In the genomic region with DNA sequence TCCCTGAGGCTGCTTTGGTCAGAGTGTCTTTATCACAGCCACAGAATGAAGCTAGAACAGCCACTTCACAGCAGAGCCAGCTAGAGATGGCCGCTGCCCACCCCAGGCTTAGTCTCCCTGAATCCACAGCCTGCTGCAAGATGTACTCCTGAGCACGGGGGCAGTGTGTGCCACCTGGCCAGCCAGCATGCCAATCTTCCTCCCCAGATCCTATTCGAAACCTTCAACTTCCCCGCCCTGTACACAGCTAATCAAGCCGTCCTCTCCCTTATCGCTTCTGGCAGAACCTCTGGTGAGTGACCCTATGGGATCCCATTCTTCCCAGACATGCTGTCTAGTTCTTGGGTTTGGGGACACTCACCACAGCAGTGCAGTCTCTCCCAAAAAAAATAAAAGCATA, we compare ENCODE assay signal across 37 mouse cellular contexts. TPM values are rescaled to one million over a fixed set of nuclear protein-coding genes. Genes with fewer than 3 reads are reported as not detected.
DNase-seq lines count a peak whose midpoint lies in the region; ATAC-seq and TF ChIP-seq lines count a peak whose summit lies in the region.
"Had no signal": no experiment of that assay in that cellular context is flagged by ENCODE, and none has a peak within 500 bp of the region (broad histone marks: within the 10 kb centered on the region; RNA-seq: fewer than 3 reads in every experiment).

No protein-coding gene starts in this region.

- no peak for TF ChIP-seq POLR2A in thymus, adult 2 months (IDR thresholded peaks at IDR 0.05; ENCODE audit: control insufficient read depth, extremely low read depth, insufficient read depth, low read length, poor library complexity)

- no peak for TF ChIP-seq CTCF in G1E (IDR thresholded peaks at IDR 0.05; ENCODE audit: low read depth, low read length)
- TF ChIP-seq CTCF in thymus, adult 2 months (IDR thresholded peaks at IDR 0.05; ENCODE audit: borderline replicate concordance, control insufficient read depth, extremely low read depth, insufficient read depth, low read length, poor library complexity): no peak

- H3K4me1 ChIP-seq in G1E (ENCODE audit: insufficient read depth, low read depth, low read length): peaks cover 83% of the 10 kb centered on the region
- peaks cover 13% of the 10 kb centered on the region for H3K4me1 ChIP-seq in liver, embryonic 13.5 days (replicated peaks)
- no peaks in the 10 kb centered on the region for H3K4me1 ChIP-seq in thymus, adult 2 months (replicated peaks; ENCODE audit: control insufficient read depth, insufficient read depth, low read length)
- no peaks in the 10 kb centered on the region for H3K4me1 ChIP-seq in limb, embryonic 10.5 days
- H3K4me1 ChIP-seq: forebrain, embryonic 12.5 days; hindbrain, embryonic 12.5 days; midbrain, embryonic 12.5 days; neural tube, embryonic 12.5 days had no signal

- H3K9ac ChIP-seq in liver, embryonic 13.5 days: no peak overlapping the region
- H3K9ac ChIP-seq: embryonic facial prominence, embryonic 13.5 days; forebrain, embryonic 12.5 days; forebrain, postnatal 0 days; hindbrain, embryonic 12.5 days; limb, embryonic 13.5 days; midbrain, embryonic 12.5 days; neural tube, embryonic 12.5 days had no signal

- WGBS in liver, embryonic 13.5 days (ENCODE audit: insufficient replicate concordance): 41% methylated on average over 6 of the region's 6 CpGs
- 86% methylated on average over 6 of the region's 6 CpGs for WGBS in thymus, adult 2 months
- WGBS in limb, embryonic 10.5 days: 79% methylated on average over 6 of the region's 6 CpGs

- no peak overlapping the region for H3K4me2 ChIP-seq in liver, embryonic 13.5 days
- H3K4me2 ChIP-seq: embryonic facial prominence, embryonic 13.5 days; forebrain, embryonic 12.5 days; heart, embryonic 11.5 days; hindbrain, embryonic 12.5 days; limb, embryonic 13.5 days; midbrain, embryonic 12.5 days; neural tube, embryonic 12.5 days had no signal

- peaks cover 3% of the 10 kb centered on the region for H3K36me3 ChIP-seq in G1E (replicated peaks)
- no peaks in the 10 kb centered on the region for H3K36me3 ChIP-seq in liver, embryonic 13.5 days
- no peaks in the 10 kb centered on the region for H3K36me3 ChIP-seq in thymus, adult 2 months (ENCODE audit: control insufficient read depth, insufficient read depth, low read length)
- no peaks in the 10 kb centered on the region for H3K36me3 ChIP-seq in limb, embryonic 10.5 days
- H3K36me3 ChIP-seq: embryonic facial prominence, embryonic 13.5 days; forebrain, embryonic 12.5 days; hindbrain, embryonic 12.5 days; limb, embryonic 13.5 days; midbrain, embryonic 12.5 days; neural tube, embryonic 12.5 days had no signal

- peak; percentile 67 for ATAC-seq in G1E (ENCODE audit: extremely low read depth, insufficient number of reproducible peaks, low FRiP score, poor library complexity, severe bottlenecking)
- ATAC-seq in liver, embryonic 13.5 days (ENCODE audit: low read depth): peak; percentile 48; the same call in 1 of the 2 replicates
- peak; percentile 10; the same call in 1 of the 2 replicates for ATAC-seq in megakaryocyte, adult 5-6 weeks (ENCODE audit: poor library complexity, severe bottlenecking)
- ATAC-seq: forebrain, postnatal 0 days; hindbrain, postnatal 0 days; intestine, embryonic 16.5 days had no signal

- H3K4me3 ChIP-seq in G1E (ENCODE audit: low read depth, low read length): peak overlapping the region; percentile 60; the same call in 1 of the 2 replicates
- no peak overlapping the region for H3K4me3 ChIP-seq in liver, embryonic 13.5 days (replicated peaks)
- H3K4me3 ChIP-seq in thymus, adult 2 months (ENCODE audit: control insufficient read depth, insufficient read depth, low read length): no peak overlapping the region
- H3K4me3 ChIP-seq in limb, embryonic 10.5 days: no peak overlapping the region
- H3K4me3 ChIP-seq: embryonic facial prominence, embryonic 13.5 days; erythroblast, embryonic 14.5 days; forebrain, embryonic 12.5 days; hindbrain, embryonic 12.5 days; limb, embryonic 13.5 days; midbrain, embryonic 12.5 days; myocyte; neural tube, embryonic 12.5 days had no signal

- peak; percentile 65 for DNase-seq in G1E (ENCODE audit: low spot score)
- peak; percentile 16 for DNase-seq in c-Kit-positive CD71-positive TER-119-negative erythroid progenitor cells, embryonic 14.5 days (ENCODE audit: low read depth)
- DNase-seq in liver, embryonic 13.5 days: peak; percentile 7
- no peak for DNase-seq in urinary bladder, postnatal 4 days (ENCODE audit: low spot score in 2 of 2)
- no peak for DNase-seq in thymus, adult 2 months
- no peak for DNase-seq in limb, embryonic 10.5 days (ENCODE audit: low spot score)
- DNase-seq: adrenal gland, adult 8-10 months; cerebellum, adult 11 months; cerebellum, adult 9-10 months; cerebellum, postnatal 36 days; embryo, embryonic 11 days; forebrain, postnatal 0 days; gastrocnemius, postnatal 10 days; heart, postnatal 36 days; kidney, adult 8-10 months; kidney, postnatal 14 days; layer of hippocampus, adult 9-11 months; lung, adult 2 months; lung, postnatal 10 days had no signal

- H3K27ac ChIP-seq in liver, embryonic 13.5 days: no peak overlapping the region
- H3K27ac ChIP-seq in thymus, adult 2 months (ENCODE audit: control insufficient read depth, insufficient read depth, low read length): no peak overlapping the region
- H3K27ac ChIP-seq in limb, embryonic 10.5 days: no peak overlapping the region
- H3K27ac ChIP-seq: embryonic facial prominence, embryonic 13.5 days; forebrain, embryonic 12.5 days; hindbrain, embryonic 12.5 days; hindbrain, postnatal 0 days; limb, embryonic 13.5 days; macrophage; midbrain, embryonic 12.5 days; neural tube, embryonic 12.5 days had no signal

- H3K9me3 ChIP-seq in G1E (replicated peaks): no peaks in the 10 kb centered on the region
- no peaks in the 10 kb centered on the region for H3K9me3 ChIP-seq in liver, embryonic 13.5 days (replicated peaks)
- no peaks in the 10 kb centered on the region for H3K9me3 ChIP-seq in limb, embryonic 10.5 days (replicated peaks)
- H3K9me3 ChIP-seq: embryonic facial prominence, embryonic 13.5 days; forebrain, embryonic 12.5 days; hindbrain, embryonic 12.5 days; limb, embryonic 13.5 days; midbrain, embryonic 12.5 days; neural tube, embryonic 12.5 days had no signal

- H3K27me3 ChIP-seq in G1E (ENCODE audit: insufficient read depth, low read length): no peaks in the 10 kb centered on the region
- no peaks in the 10 kb centered on the region for H3K27me3 ChIP-seq in liver, embryonic 13.5 days
- no peaks in the 10 kb centered on the region for H3K27me3 ChIP-seq in thymus, adult 2 months (ENCODE audit: control insufficient read depth, insufficient read depth, low read length)
- H3K27me3 ChIP-seq in limb, embryonic 10.5 days (ENCODE audit: low read depth, poor library complexity, severe bottlenecking): no peaks in the 10 kb centered on the region
- H3K27me3 ChIP-seq: embryonic facial prominence, embryonic 13.5 days; forebrain, embryonic 12.5 days; hindbrain, embryonic 12.5 days; limb, embryonic 13.5 days; midbrain, embryonic 12.5 days; neural tube, embryonic 12.5 days had no signal

RNA-seq across cellular contexts. Expression of gene Gm498, which starts 17.1 kb away (rescaled TPM):
- not detected in 2 replicates for total RNA-seq in G1E (2014; fragmentation: Nextera tagmentation)
- not detected in 2 replicates for total RNA-seq in G1E (2017)
- 0.07 and 0.08 TPM in 2 replicates for polyA plus RNA-seq in G1E (2012)
- not detected in 2 replicates for polyA plus RNA-seq in liver, embryonic 13.5 days (2015; fragmentation: Nextera tagmentation; extraction: Ambion mirVana)
- total RNA-seq in megakaryocyte, adult 5-6 weeks (2015): not detected in 2 replicates
- total RNA-seq in megakaryocyte, adult 5-6 weeks (2017): not detected in 2 replicates
- polyA plus RNA-seq in thymus, adult 2 months (2012; rRNA removed): not detected in 2 replicates
- not detected in 2 replicates for polyA plus RNA-seq in limb, embryonic 10.5 days (2016; fragmentation: Nextera tagmentation; extraction: Ambion mirVana)
- total RNA-seq: adrenal gland, adult 8-10 months; adrenal gland, postnatal 4 days; forebrain, postnatal 0 days; gastrocnemius, postnatal 10 days; granulocyte monocyte progenitor cell, adult 5-6 weeks; heart, postnatal 36 days; hindbrain, postnatal 0 days; left cerebral cortex, postnatal 14 days; midbrain, postnatal 0 days had no signal
- polyA plus RNA-seq: embryonic facial prominence, embryonic 13.5 days; erythroblast, embryonic 14.5 days; forebrain, embryonic 12.5 days; forebrain, postnatal 0 days; heart, embryonic 11.5 days; heart, embryonic 16.5 days; hindbrain, embryonic 12.5 days; hindbrain, postnatal 0 days; intestine, embryonic 16.5 days; limb, embryonic 13.5 days; lung, adult 2 months; macrophage; midbrain, embryonic 12.5 days; midbrain, postnatal 0 days; myocyte; neural tube, embryonic 12.5 days had no signal

Comparison
In these comparisons a context has a peak if more than half of its experiments do, and no peak if none do; other contexts are left out.
1. ATAC-seq: peak in every context shown above with its lines; median percentile 67 in G1E; 48 in liver, embryonic 13.5 days; 10 in megakaryocyte, adult 5-6 weeks.
2. DNase-seq: peak in G1E (single experiment), c-Kit-positive CD71-positive TER-119-negative erythroid progenitor cells, embryonic 14.5 days (single experiment) and liver, embryonic 13.5 days (single experiment); none in urinary bladder, postnatal 4 days (0 of 2), thymus, adult 2 months (single experiment) and limb, embryonic 10.5 days (single experiment).